In the genomic region with DNA sequence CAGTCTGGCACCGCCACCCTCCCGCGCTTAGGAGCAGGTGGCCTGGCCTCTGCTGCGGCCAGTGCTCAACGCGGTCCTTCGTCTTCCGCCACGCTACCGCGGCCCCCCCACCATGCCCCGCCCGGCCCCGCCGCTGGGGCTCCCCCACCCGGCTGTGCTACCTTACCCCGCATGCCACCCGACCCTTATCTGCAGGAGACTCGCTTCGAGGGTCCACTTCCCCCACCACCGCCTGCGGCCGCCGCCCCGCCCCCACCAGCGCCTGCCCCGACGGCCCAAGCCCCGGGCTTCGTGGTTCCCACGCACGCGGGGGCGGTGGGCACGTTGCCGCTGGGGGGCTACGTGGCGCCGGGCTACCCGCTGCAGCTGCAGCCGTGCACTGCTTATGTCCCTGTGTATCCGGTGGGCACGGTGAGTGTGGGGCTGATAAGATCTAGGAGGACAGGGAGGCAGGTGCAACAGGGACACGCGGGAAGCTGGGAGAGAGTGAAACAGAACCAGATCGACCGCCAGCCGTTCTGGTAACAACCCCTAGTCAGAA, we compare ENCODE assay signal across 1 mouse cellular context.
TF ChIP-seq lines count a peak whose summit lies in the region.

No protein-coding gene starts in this region.

TF ChIP-seq in MEL, 35 proteins besides CTCF, POLR2A, EP300 and RAD21:
- no peak for TF ChIP-seq ZC3H11A (IDR thresholded peaks at IDR 0.05; ENCODE audit: low read depth, low read length)
- TF ChIP-seq JUND (IDR thresholded peaks at IDR 0.05; ENCODE audit: low read depth, low read length) = no peak
- TF ChIP-seq ETS1 (IDR thresholded peaks at IDR 0.05; ENCODE audit: low read depth, low read length) = no peak
- TF ChIP-seq TCF12 (IDR thresholded peaks at IDR 0.05; ENCODE audit: low read depth, low read length) = no peak
- TF ChIP-seq MEF2A (IDR thresholded peaks at IDR 0.05; ENCODE audit: extremely low read depth, insufficient replicate concordance, low read depth, low read length, poor library complexity, severe bottlenecking) = no peak
- TF ChIP-seq HCFC1 (IDR thresholded peaks at IDR 0.05; ENCODE audit: low read depth, low read length) = no peak
- no peak for TF ChIP-seq POLR2AphosphoS2 (IDR thresholded peaks at IDR 0.05; ENCODE audit: low read length)
- no peak for TF ChIP-seq GATA1 (IDR thresholded peaks at IDR 0.05; ENCODE audit: low read depth, low read length)
- no peak for TF ChIP-seq RCOR1 (IDR thresholded peaks at IDR 0.05; ENCODE audit: low read depth, low read length)
- no peak for TF ChIP-seq ZKSCAN1 (IDR thresholded peaks at IDR 0.05; ENCODE audit: low read depth, low read length)
TF ChIP-seq in MEL: peak in this region for 0.
